Comparison of ENCODE assay signal across 9 mouse cellular contexts in genomic region chr17:4974736-4975135, GRCm38 (mm10). TPM values are rescaled to one million over a fixed set of nuclear protein-coding genes. Genes with fewer than 3 reads are reported as not detected.
A peak's percentile ranks its signal among the peaks of the same experiment; 100 is the strongest.
DNase-seq lines count a peak whose midpoint lies in the region; ATAC-seq and TF ChIP-seq lines count a peak whose summit lies in the region.
"Had no signal": no experiment of that assay in that cellular context is flagged by ENCODE, and none has a peak within 500 bp of the region (broad histone marks: within the 10 kb centered on the region; RNA-seq: fewer than 3 reads in every experiment).

No protein-coding gene starts in this region.

- H3K27ac ChIP-seq in forebrain, embryonic 15.5 days (replicated peaks): no peak overlapping the region
- no peak overlapping the region for H3K27ac ChIP-seq in forebrain, embryonic 11.5 days (ENCODE audit: low read depth, low read length)
- H3K27ac ChIP-seq in kidney, postnatal 0 days: no peak overlapping the region
- no peak overlapping the region; the same call in 1 of the 2 replicates for H3K27ac ChIP-seq in lung, postnatal 0 days (ENCODE audit: low read length)
- H3K27ac ChIP-seq: liver, embryonic 14.5 days had no signal

- H3K4me3 ChIP-seq in forebrain, embryonic 15.5 days: no peak overlapping the region
- H3K4me3 ChIP-seq in forebrain, embryonic 11.5 days (ENCODE audit: low read depth, low read length): no peak overlapping the region
- no peak overlapping the region for H3K4me3 ChIP-seq in kidney, postnatal 0 days (replicated peaks; ENCODE audit: low read depth, low read length)
- no peak overlapping the region for H3K4me3 ChIP-seq in lung, postnatal 0 days (ENCODE audit: low read depth, low read length)

- H3K9me3 ChIP-seq in forebrain, embryonic 15.5 days: no peaks in the 10 kb centered on the region
- no peaks in the 10 kb centered on the region for H3K9me3 ChIP-seq in forebrain, embryonic 11.5 days (ENCODE audit: control insufficient read depth, low read length)
- no peaks in the 10 kb centered on the region for H3K9me3 ChIP-seq in kidney, postnatal 0 days (replicated peaks; ENCODE audit: low read length)
- H3K9me3 ChIP-seq in lung, postnatal 0 days (ENCODE audit: low read length): no peaks in the 10 kb centered on the region

- no peak for DNase-seq in forebrain, embryonic 11.5 days (ENCODE audit: low spot score)
- DNase-seq in adrenal gland, adult 8-10 months: peak; percentile 83
- DNase-seq in frontal cortex, postnatal 36 days (ENCODE audit: low spot score in 2 of 2): peak; percentile 25 to 56
- DNase-seq in kidney, postnatal 0 days (ENCODE audit: low spot score): no peak
- DNase-seq in lung, postnatal 0 days (ENCODE audit: low spot score): peak; percentile 90
- peak; percentile 72 for DNase-seq in testis, postnatal 10 days (ENCODE audit: low spot score)
- DNase-seq in B cell, adult 2 months: no peak

- WGBS in forebrain, embryonic 15.5 days: 55% methylated on average over 11 of the region's 11 CpGs
- WGBS in forebrain, embryonic 11.5 days: 85% methylated on average over 11 of the region's 11 CpGs
- 68% methylated on average over 11 of the region's 11 CpGs for WGBS in kidney, postnatal 0 days
- WGBS in lung, postnatal 0 days: 58% methylated on average over 11 of the region's 11 CpGs

- H3K9ac ChIP-seq in forebrain, embryonic 15.5 days (replicated peaks): no peak overlapping the region
- H3K9ac ChIP-seq in forebrain, embryonic 11.5 days (ENCODE audit: low read length): no peak overlapping the region
- H3K9ac ChIP-seq in kidney, postnatal 0 days (ENCODE audit: low read depth, low read length): no peak overlapping the region
- H3K9ac ChIP-seq in lung, postnatal 0 days (replicated peaks; ENCODE audit: low read depth): no peak overlapping the region
- H3K9ac ChIP-seq: liver, embryonic 14.5 days had no signal

- H3K27me3 ChIP-seq in forebrain, embryonic 15.5 days: no peaks in the 10 kb centered on the region
- no peaks in the 10 kb centered on the region for H3K27me3 ChIP-seq in forebrain, embryonic 11.5 days (ENCODE audit: control insufficient read depth, insufficient read depth, low read length)
- no peaks in the 10 kb centered on the region for H3K27me3 ChIP-seq in kidney, postnatal 0 days (ENCODE audit: insufficient read depth, low read length)
- H3K27me3 ChIP-seq in lung, postnatal 0 days (replicated peaks; ENCODE audit: insufficient read depth, low read length): no peaks in the 10 kb centered on the region

- 0 out of 2 replicates have a peak, but pooled peaks cover 7% of the 10 kb centered on the region for H3K4me1 ChIP-seq in forebrain, embryonic 15.5 days
- H3K4me1 ChIP-seq in forebrain, embryonic 11.5 days (replicated peaks; ENCODE audit: control insufficient read depth, insufficient read depth, low read length): no peaks in the 10 kb centered on the region
- H3K4me1 ChIP-seq in kidney, postnatal 0 days (replicated peaks; ENCODE audit: insufficient read depth, low read length): no peaks in the 10 kb centered on the region
- no peaks in the 10 kb centered on the region for H3K4me1 ChIP-seq in lung, postnatal 0 days (ENCODE audit: insufficient read depth, low read depth, low read length)

- peak; percentile 71 for ATAC-seq in forebrain, embryonic 15.5 days (replicated peaks)
- ATAC-seq in forebrain, embryonic 11.5 days (replicated peaks; ENCODE audit: low FRiP score): no peak
- peak; percentile 36; the same call in 1 of the 2 replicates for ATAC-seq in kidney, postnatal 0 days (replicated peaks; ENCODE audit: low FRiP score, low read depth)
- ATAC-seq in lung, postnatal 0 days: peak; percentile 99

- TF ChIP-seq CTCF in kidney, postnatal 0 days (IDR thresholded peaks at IDR 0.05; ENCODE audit: low read depth): no peak
- TF ChIP-seq CTCF in lung, postnatal 0 days (IDR thresholded peaks at IDR 0.05): no peak

- peak; percentile 71 for TF ChIP-seq EP300 in lung, postnatal 0 days (IDR thresholded peaks at IDR 0.05)

- H3K36me3 ChIP-seq in forebrain, embryonic 15.5 days: no peaks in the 10 kb centered on the region
- H3K36me3 ChIP-seq in forebrain, embryonic 11.5 days (ENCODE audit: control insufficient read depth, insufficient read depth, low read length): no peaks in the 10 kb centered on the region
- no peaks in the 10 kb centered on the region for H3K36me3 ChIP-seq in kidney, postnatal 0 days (ENCODE audit: insufficient read depth, low read length)
- no peaks in the 10 kb centered on the region for H3K36me3 ChIP-seq in lung, postnatal 0 days (ENCODE audit: insufficient read depth, low read length)

- H3K4me2 ChIP-seq in forebrain, embryonic 15.5 days (replicated peaks): no peak overlapping the region
- H3K4me2 ChIP-seq in forebrain, embryonic 11.5 days (ENCODE audit: low read depth, low read length, severe bottlenecking): no peak overlapping the region
- no peak overlapping the region for H3K4me2 ChIP-seq in kidney, postnatal 0 days (ENCODE audit: low read length)
- H3K4me2 ChIP-seq in lung, postnatal 0 days (replicated peaks; ENCODE audit: low read depth, low read length): no peak overlapping the region

RNA-seq across cellular contexts. Expression of gene Arid1b, which starts 19.4 kb away (rescaled TPM):
- polyA plus RNA-seq in forebrain, embryonic 15.5 days (2015; fragmentation: Nextera tagmentation; extraction: Ambion mirVana): 14.8 TPM in 2 replicates
- 15.5 and 16.3 TPM in 2 replicates for polyA plus RNA-seq in forebrain, embryonic 11.5 days (2014; fragmentation: Nextera tagmentation; extraction: Ambion mirVana)
- total RNA-seq in adrenal gland, adult 8-10 months (2022): 10 to 100 TPM; 66.1 to 89.1 (median 73.7) TPM
- 9.2 and 10.1 TPM in 2 replicates for polyA plus RNA-seq in kidney, postnatal 0 days (2015; fragmentation: Nextera tagmentation; extraction: Ambion mirVana)
- polyA plus RNA-seq in lung, postnatal 0 days (2015; fragmentation: Nextera tagmentation; extraction: Ambion mirVana): 7.2 and 8.8 TPM in 2 replicates

Comparison
In these comparisons a context has a peak if more than half of its experiments do, and no peak if none do; other contexts are left out.
1. DNase-seq: peak in adrenal gland, adult 8-10 months (single experiment), frontal cortex, postnatal 36 days (2 of 2), lung, postnatal 0 days (single experiment) and testis, postnatal 10 days (single experiment); none in forebrain, embryonic 11.5 days (single experiment), kidney, postnatal 0 days (single experiment) and B cell, adult 2 months (0 of 2).